Mouse (Mus musculus): Measurements from ENCODE around the gene Adh5. TPM values are rescaled to one million over a fixed set of nuclear protein-coding genes. Genes with fewer than 3 reads are reported as not detected.

The Adh5 gene
- polyA plus RNA-seq, 1 experiment from 2014 or later: 256 TPM

GRCm38 (mm10) chr3:138420385-138420784, 22.5 kb upstream of the Adh5 start:
- Histone ChIP-seq H3K4me1 (ENCODE audit: control insufficient read depth, insufficient read depth, low read length) (no peaks in the 10 kb centered on the region), H3K9ac (ENCODE audit: low read depth, low read length) (no peak overlapping the region), H3K4me2 (replicated peaks; ENCODE audit: low read depth, low read length) (no peak overlapping the region), H3K27me3 (ENCODE audit: control insufficient read depth, insufficient read depth, low read length) (no peaks in the 10 kb centered on the region), H3K36me3 (ENCODE audit: control insufficient read depth, insufficient read depth, low read length) (no peaks in the 10 kb centered on the region), H3K4me3 (ENCODE audit: low read length) (no peak overlapping the region), H3K27ac (ENCODE audit: low read depth, low read length) (no peak overlapping the region), H3K9me3 (ENCODE audit: control insufficient read depth, low read length) (no peaks in the 10 kb centered on the region)
- WGBS: 96% methylated on average over 3 of the region's 3 CpGs
- no peak for ATAC-seq (ENCODE audit: low FRiP score, low TSS enrichment)

GRCm38 (mm10) chr3:138423664-138424063, 19.2 kb upstream of the Adh5 start:
- Histone ChIP-seq H3K9ac (ENCODE audit: low read depth, low read length) (no peak overlapping the region), H3K27me3 (ENCODE audit: control insufficient read depth, insufficient read depth, low read length) (no peaks in the 10 kb centered on the region), H3K27ac (ENCODE audit: low read depth, low read length) (no peak overlapping the region), H3K4me3 (ENCODE audit: low read length) (no peak overlapping the region), H3K4me2 (replicated peaks; ENCODE audit: low read depth, low read length) (no peak overlapping the region), H3K36me3 (ENCODE audit: control insufficient read depth, insufficient read depth, low read length) (no peaks in the 10 kb centered on the region), H3K9me3 (ENCODE audit: control insufficient read depth, low read length) (no peaks in the 10 kb centered on the region), H3K4me1 (ENCODE audit: control insufficient read depth, insufficient read depth, low read length) (no peaks in the 10 kb centered on the region)
- 66% methylated on average over 2 of the region's 2 CpGs for WGBS
- no peak for ATAC-seq (ENCODE audit: low FRiP score, low TSS enrichment)

- no peaks in the 10 kb centered on the region for H3K9me3 ChIP-seq (ENCODE audit: control insufficient read depth, low read length)
- H3K27ac ChIP-seq (ENCODE audit: low read depth, low read length): no peak overlapping the region
- WGBS: 71% methylated on average over 4 of the region's 4 CpGs
- no peak overlapping the region for H3K4me3 ChIP-seq (ENCODE audit: low read length)
- no peaks in the 10 kb centered on the region for H3K36me3 ChIP-seq (ENCODE audit: control insufficient read depth, insufficient read depth, low read length)
- no peaks in the 10 kb centered on the region for H3K27me3 ChIP-seq (ENCODE audit: control insufficient read depth, insufficient read depth, low read length)
- no peak for ATAC-seq (ENCODE audit: low FRiP score, low TSS enrichment)
- H3K4me2 ChIP-seq (replicated peaks; ENCODE audit: low read depth, low read length): no peak overlapping the region
- no peaks in the 10 kb centered on the region for H3K4me1 ChIP-seq (ENCODE audit: control insufficient read depth, insufficient read depth, low read length)
- no peak overlapping the region for H3K9ac ChIP-seq (ENCODE audit: low read depth, low read length)
Measured at GRCm38 (mm10) chr3:138424247-138424646, 18.6 kb upstream of the Adh5 start.

GRCm38 (mm10) chr3:138430360-138430976, 12.4 kb upstream of the Adh5 start:
- Histone ChIP-seq H3K4me1 (ENCODE audit: control insufficient read depth, insufficient read depth, low read length) (no peaks in the 10 kb centered on the region), H3K36me3 (ENCODE audit: control insufficient read depth, insufficient read depth, low read length) (no peaks in the 10 kb centered on the region), H3K27me3 (ENCODE audit: control insufficient read depth, insufficient read depth, low read length) (no peaks in the 10 kb centered on the region), H3K9ac (ENCODE audit: low read depth, low read length) (no peak overlapping the region), H3K4me3 (ENCODE audit: low read length) (no peak overlapping the region), H3K27ac (ENCODE audit: low read depth, low read length) (no peak overlapping the region), H3K4me2 (replicated peaks; ENCODE audit: low read depth, low read length) (no peak overlapping the region), H3K9me3 (ENCODE audit: control insufficient read depth, low read length) (no peaks in the 10 kb centered on the region)
- WGBS: 48% methylated on average over 6 of the region's 6 CpGs
- no peak for ATAC-seq (ENCODE audit: low FRiP score, low TSS enrichment)

GRCm38 (mm10) chr3:138431835-138432234, 11.1 kb upstream of the Adh5 start:
- H3K27ac ChIP-seq (ENCODE audit: low read depth, low read length): no peak overlapping the region
- no peak overlapping the region for H3K4me2 ChIP-seq (replicated peaks; ENCODE audit: low read depth, low read length)
- no peaks in the 10 kb centered on the region for H3K36me3 ChIP-seq (ENCODE audit: control insufficient read depth, insufficient read depth, low read length)
- H3K9me3 ChIP-seq (ENCODE audit: control insufficient read depth, low read length): 0 out of 2 replicates have a peak, but pooled peaks cover 3% of the 10 kb centered on the region
- no peak overlapping the region for H3K9ac ChIP-seq (ENCODE audit: low read depth, low read length)
- ATAC-seq (ENCODE audit: low FRiP score, low TSS enrichment): no peak
- no peaks in the 10 kb centered on the region for H3K27me3 ChIP-seq (ENCODE audit: control insufficient read depth, insufficient read depth, low read length)
- 65% methylated on average over 2 of the region's 2 CpGs for WGBS
- H3K4me3 ChIP-seq (ENCODE audit: low read length): no peak overlapping the region
- H3K4me1 ChIP-seq (ENCODE audit: control insufficient read depth, insufficient read depth, low read length): no peaks in the 10 kb centered on the region

GRCm38 (mm10) chr3:138438716-138439115, 4.2 kb upstream of the Adh5 start:
- WGBS: 71% methylated on average over 3 of the region's 3 CpGs

GRCm38 (mm10) chr3:138442203-138442602, 690 bp upstream of the Adh5 start:
- Histone ChIP-seq H3K9me3 (ENCODE audit: control insufficient read depth, low read length) (no peaks in the 10 kb centered on the region), H3K27ac (ENCODE audit: low read depth, low read length) (peak overlapping the region; percentile 80), H3K4me1 (ENCODE audit: control insufficient read depth, insufficient read depth, low read length) (peaks cover 8% of the 10 kb centered on the region), H3K27me3 (ENCODE audit: control insufficient read depth, insufficient read depth, low read length) (no peaks in the 10 kb centered on the region), H3K4me3 (ENCODE audit: low read length) (peak overlapping the region; percentile 92), H3K9ac (ENCODE audit: low read depth, low read length) (peak overlapping the region; percentile 92), H3K36me3 (ENCODE audit: control insufficient read depth, insufficient read depth, low read length) (peaks cover 12% of the 10 kb centered on the region), H3K4me2 (replicated peaks; ENCODE audit: low read depth, low read length) (peak overlapping the region; percentile 82)
- under 1% methylated on average over 9 of the region's 9 CpGs for WGBS
- peak; percentile 3; the same call in 1 of the 2 replicates for ATAC-seq (ENCODE audit: low FRiP score, low TSS enrichment)

More at GRCm38 (mm10) chr3:138438716-138439115, 4.2 kb upstream of the Adh5 start:
- Histone ChIP-seq H3K27me3 (ENCODE audit: control insufficient read depth, insufficient read depth, low read length) (no peaks in the 10 kb centered on the region), H3K4me2 (replicated peaks; ENCODE audit: low read depth, low read length) (no peak overlapping the region), H3K4me3 (ENCODE audit: low read length) (no peak overlapping the region), H3K9ac (ENCODE audit: low read depth, low read length) (no peak overlapping the region), H3K4me1 (ENCODE audit: control insufficient read depth, insufficient read depth, low read length) (no peaks in the 10 kb centered on the region; the same call in 1 of the 2 replicates), H3K36me3 (ENCODE audit: control insufficient read depth, insufficient read depth, low read length) (no peaks in the 10 kb centered on the region), H3K27ac (ENCODE audit: low read depth, low read length) (no peak overlapping the region), H3K9me3 (ENCODE audit: control insufficient read depth, low read length) (0 out of 2 replicates have a peak, but pooled peaks cover 3% of the 10 kb centered on the region)
- ATAC-seq (ENCODE audit: low FRiP score, low TSS enrichment): no peak

GRCm38 (mm10) chr3:138443465-138443771, 525 bp downstream of the Adh5 start:
- H3K36me3 ChIP-seq (ENCODE audit: control insufficient read depth, insufficient read depth, low read length): peaks cover 19% of the 10 kb centered on the region
- peak overlapping the region; percentile 92 for H3K9ac ChIP-seq (ENCODE audit: low read depth, low read length)
- H3K27me3 ChIP-seq (ENCODE audit: control insufficient read depth, insufficient read depth, low read length): no peaks in the 10 kb centered on the region
- H3K4me2 ChIP-seq (replicated peaks; ENCODE audit: low read depth, low read length): peak overlapping the region; percentile 68
- no peak for ATAC-seq (ENCODE audit: low FRiP score, low TSS enrichment)
- H3K27ac ChIP-seq (ENCODE audit: low read depth, low read length): peak overlapping the region; percentile 80; the same call in 1 of the 2 replicates
- 2% methylated on average over 9 of the region's 9 CpGs for WGBS
- peaks cover 8% of the 10 kb centered on the region for H3K4me1 ChIP-seq (ENCODE audit: control insufficient read depth, insufficient read depth, low read length)
- no peaks in the 10 kb centered on the region for H3K9me3 ChIP-seq (ENCODE audit: control insufficient read depth, low read length)
- H3K4me3 ChIP-seq (ENCODE audit: low read length): peak overlapping the region; percentile 92

- no peaks in the 10 kb centered on the region for H3K9me3 ChIP-seq (ENCODE audit: control insufficient read depth, low read length)
- 48% methylated on average over 12 of the region's 12 CpGs for WGBS
Measured at GRCm38 (mm10) chr3:138448077-138448860, 5.4 kb downstream of the Adh5 start.

More at GRCm38 (mm10) chr3:138448077-138448860, 5.4 kb downstream of the Adh5 start:
- Histone ChIP-seq H3K9ac (ENCODE audit: low read depth, low read length) (no peak overlapping the region), H3K4me3 (ENCODE audit: low read length) (no peak overlapping the region), H3K4me1 (ENCODE audit: control insufficient read depth, insufficient read depth, low read length) (peaks cover 8% of the 10 kb centered on the region), H3K4me2 (replicated peaks; ENCODE audit: low read depth, low read length) (no peak overlapping the region), H3K27me3 (ENCODE audit: control insufficient read depth, insufficient read depth, low read length) (no peaks in the 10 kb centered on the region), H3K36me3 (ENCODE audit: control insufficient read depth, insufficient read depth, low read length) (peaks cover 60% of the 10 kb centered on the region), H3K27ac (ENCODE audit: low read depth, low read length) (no peak overlapping the region)
- ATAC-seq (ENCODE audit: low FRiP score, low TSS enrichment): no peak

All from kidney, embryonic 14.5 days (tissue).